Mouse (Mus musculus) embryonic facial prominence, embryonic 10.5 days (tissue): ENCODE data around the gene Khdrbs1. TPM values are rescaled to one million over a fixed set of nuclear protein-coding genes. Genes with fewer than 3 reads are reported as not detected.

Source experiments
- DNase-seq: peaks from one replicate; pipeline ENCODE4 v3.0.0-alpha.2; 2017; ENCODE audit warnings: low spot score
- H3K27ac ChIP-seq: fragments of 300-500 bp; sonication (generic); replicated peaks from 2 replicates; pipeline ENCODE4 v1.5.1; 2016; ENCODE audit warnings: mild to moderate bottlenecking
- H3K27me3 ChIP-seq: fragments of 300-500 bp; sonication (generic); replicated peaks from 2 replicates; pipeline ENCODE4 v1.6.1; 2016; ENCODE audit warnings: low read depth, mild to moderate bottlenecking; ENCODE audit not compliant: poor library complexity, severe bottlenecking
- H3K36me3 ChIP-seq: fragments of 300-500 bp; sonication (generic); replicated peaks from 2 replicates; pipeline ENCODE4 v1.6.1; 2016; ENCODE audit warnings: mild to moderate bottlenecking, moderate library complexity
- H3K4me1 ChIP-seq: fragments of 300-500 bp; sonication (generic); 2 replicates; pipeline ENCODE4 v1.6.1; 2016
- H3K4me3 ChIP-seq: fragments of 300-500 bp; sonication (generic); 2 replicates; pipeline ENCODE4 v1.5.1; 2016; ENCODE audit warnings: mild to moderate bottlenecking, moderate library complexity
- H3K9me3 ChIP-seq: fragments of 300-500 bp; sonication (generic); 2 replicates; pipeline ENCODE4 v1.6.1; 2016; ENCODE audit warnings: mild to moderate bottlenecking
- WGBS: fragments of 180-500 bp; shearing (Covaris S2); methylation state at CpG from one replicate; pipeline ENCODE4 v1.1.7; 2016; 5-methylcytosine and 5-hydroxymethylcytosine counted together
- polyA plus RNA-seq: library from polyadenylated mRNA; unstranded; fragments of >200 nt; fragmentation: Nextera tagmentation; extraction: Ambion mirVana; gene quantifications from 2 replicates; pipeline ENCODE4 v1.2.1, GENCODE M21; 2016

Khdrbs1 gene
- polyA plus RNA-seq, 1 experiment from 2014 or later = 166 TPM

GRCm38 (mm10) chr4:129697191-129697590 is 44.9 kb downstream of the Khdrbs1 start:
- H3K9me3 ChIP-seq = no peaks in the 10 kb centered on the region
- DNase-seq = no peak

GRCm38 (mm10) chr4:129696158-129696985 is 45.7 kb downstream of the Khdrbs1 start, which contains the start of gene Tmem39b:
Tmem39b (minus strand) TSS chr4:129696838.
- peaks cover 23% of the 10 kb centered on the region for H3K4me1 ChIP-seq
- H3K27me3 ChIP-seq = no peaks in the 10 kb centered on the region
- H3K27ac ChIP-seq = peak within 1 kb of the TSS; percentile 95
- H3K4me3 ChIP-seq = peak within 1 kb of the TSS; percentile 69
- DNase-seq = peak; percentile 96
- no peaks in the 10 kb centered on the region for H3K9me3 ChIP-seq
- WGBS = under 1% methylated on average over 57 of the region's 57 CpGs
- peaks cover 37% of the 10 kb centered on the region for H3K36me3 ChIP-seq

More at GRCm38 (mm10) chr4:129697191-129697590, 44.9 kb downstream of the Khdrbs1 start:
- Histone ChIP-seq H3K27me3 (no peaks in the 10 kb centered on the region), H3K36me3 (peaks cover 37% of the 10 kb centered on the region), H3K4me1 (peaks cover 29% of the 10 kb centered on the region), H3K4me3 (peak overlapping the region; percentile 69), H3K27ac (peak overlapping the region; percentile 95)
- WGBS = 89% methylated on average over 7 of the region's 7 CpGs

- Histone ChIP-seq H3K4me3 (peak overlapping the region; percentile 69), H3K27ac (peak overlapping the region; percentile 95; the same call in 1 of the 2 replicates)
- WGBS = 25% methylated on average over 6 of the region's 6 CpGs
Measured at GRCm38 (mm10) chr4:129695815-129696157, 46.3 kb downstream of the Khdrbs1 start.

GRCm38 (mm10) chr4:129684531-129684930 is 57.6 kb downstream of the Khdrbs1 start:
- H3K4me3 ChIP-seq = no peak overlapping the region
- H3K27me3 ChIP-seq = no peaks in the 10 kb centered on the region
- no peaks in the 10 kb centered on the region for H3K4me1 ChIP-seq
- no peak for DNase-seq
- H3K27ac ChIP-seq = no peak overlapping the region
- 93% methylated on average over 6 of the region's 6 CpGs for WGBS
- H3K9me3 ChIP-seq = no peaks in the 10 kb centered on the region
- H3K36me3 ChIP-seq = peaks cover 96% of the 10 kb centered on the region

More at GRCm38 (mm10) chr4:129695815-129696157, 46.3 kb downstream of the Khdrbs1 start:
- Histone ChIP-seq H3K36me3 (peaks cover 37% of the 10 kb centered on the region), H3K27me3 (no peaks in the 10 kb centered on the region), H3K4me1 (peaks cover 23% of the 10 kb centered on the region), H3K9me3 (no peaks in the 10 kb centered on the region)
- no peak for DNase-seq

- H3K4me1 ChIP-seq = no peaks in the 10 kb centered on the region
- H3K27ac ChIP-seq = no peak overlapping the region
- H3K27me3 ChIP-seq = no peaks in the 10 kb centered on the region
- no peak for DNase-seq
- no peak overlapping the region for H3K4me3 ChIP-seq
- WGBS = 88% methylated on average over 11 of the region's 11 CpGs
- no peaks in the 10 kb centered on the region for H3K9me3 ChIP-seq
- peaks cover 94% of the 10 kb centered on the region for H3K36me3 ChIP-seq
Measured at GRCm38 (mm10) chr4:129683901-129684493, 58.1 kb downstream of the Khdrbs1 start.

- H3K9me3 ChIP-seq = no peaks in the 10 kb centered on the region
- H3K4me1 ChIP-seq = no peaks in the 10 kb centered on the region
- WGBS = 95% methylated on average over 11 of the region's 11 CpGs
- H3K4me3 ChIP-seq = no peak overlapping the region
- DNase-seq = no peak
- H3K27me3 ChIP-seq = no peaks in the 10 kb centered on the region
- H3K36me3 ChIP-seq = peaks cover 96% of the 10 kb centered on the region
- no peak overlapping the region for H3K27ac ChIP-seq
Measured at GRCm38 (mm10) chr4:129681837-129682236, 60.3 kb downstream of the Khdrbs1 start.

- peaks cover 20% of the 10 kb centered on the region for H3K4me1 ChIP-seq
- peaks cover 51% of the 10 kb centered on the region for H3K36me3 ChIP-seq
- no peak for DNase-seq
- WGBS = 12% methylated on average over 10 of the region's 10 CpGs
- peak overlapping the region; percentile 100 for H3K4me3 ChIP-seq
- peak overlapping the region; percentile 93 for H3K27ac ChIP-seq
- H3K9me3 ChIP-seq = no peaks in the 10 kb centered on the region
- no peaks in the 10 kb centered on the region for H3K27me3 ChIP-seq
Measured at GRCm38 (mm10) chr4:129672878-129673449, 69.1 kb downstream of the Khdrbs1 start.

GRCm38 (mm10) chr4:129672083-129672877 is 69.8 kb downstream of the Khdrbs1 start, which contains the start of gene Kpna6:
Kpna6 (minus strand) TSS chr4:129672767.
- peak within 1 kb of the TSS; percentile 93 for H3K27ac ChIP-seq
- peak within 1 kb of the TSS; percentile 100 for H3K4me3 ChIP-seq
- peaks cover 20% of the 10 kb centered on the region for H3K4me1 ChIP-seq
- H3K36me3 ChIP-seq = peaks cover 49% of the 10 kb centered on the region
- DNase-seq = peak; percentile 93
- H3K9me3 ChIP-seq = no peaks in the 10 kb centered on the region
- no peaks in the 10 kb centered on the region for H3K27me3 ChIP-seq
- under 1% methylated on average over 65 of the region's 65 CpGs for WGBS

GRCm38 (mm10) chr4:129671491-129672082 is 70.5 kb downstream of the Khdrbs1 start:
- peak; percentile 61 for DNase-seq
- H3K9me3 ChIP-seq = no peaks in the 10 kb centered on the region
- H3K4me3 ChIP-seq = peak overlapping the region; percentile 100
- H3K4me1 ChIP-seq = peaks cover 20% of the 10 kb centered on the region
- no peaks in the 10 kb centered on the region for H3K27me3 ChIP-seq
- WGBS = 9% methylated on average over 12 of the region's 12 CpGs
- peak overlapping the region; percentile 93 for H3K27ac ChIP-seq
- H3K36me3 ChIP-seq = peaks cover 49% of the 10 kb centered on the region

- peaks cover 85% of the 10 kb centered on the region for H3K36me3 ChIP-seq
- no peak overlapping the region for H3K27ac ChIP-seq
- H3K4me3 ChIP-seq = no peak overlapping the region
- WGBS = 94% methylated on average over 3 of the region's 3 CpGs
- no peaks in the 10 kb centered on the region for H3K9me3 ChIP-seq
- H3K27me3 ChIP-seq = no peaks in the 10 kb centered on the region
- no peaks in the 10 kb centered on the region for H3K4me1 ChIP-seq
- no peak for DNase-seq
Measured at GRCm38 (mm10) chr4:129662255-129662813, 79.8 kb downstream of the Khdrbs1 start.

GRCm38 (mm10) chr4:129661584-129661983 is 80.5 kb downstream of the Khdrbs1 start:
- peaks cover 85% of the 10 kb centered on the region for H3K36me3 ChIP-seq

More at GRCm38 (mm10) chr4:129661584-129661983, 80.5 kb downstream of the Khdrbs1 start:
- H3K27me3 ChIP-seq = no peaks in the 10 kb centered on the region
- H3K9me3 ChIP-seq = no peaks in the 10 kb centered on the region
- no peak overlapping the region for H3K4me3 ChIP-seq
- 97% methylated on average over 3 of the region's 3 CpGs for WGBS
- no peak overlapping the region for H3K27ac ChIP-seq
- DNase-seq = no peak
- no peaks in the 10 kb centered on the region for H3K4me1 ChIP-seq
